Mouse (Mus musculus) lung, postnatal 0 days (tissue): ENCODE data around the gene Kctd6. TPM values are rescaled to one million over a fixed set of nuclear protein-coding genes. Genes with fewer than 3 reads are reported as not detected.
"Not testable (repeated sequence)": the region's sequence is repeated elsewhere in the genome, so short reads cannot be mapped to it uniquely, and the experiment has no call there.

ENCODE experiments used
- ATAC-seq: fragments of 200-750 bp; cut with Nextera tagmentation; 2 replicates; pipeline ENCODE4 v1.8.0; 2017; ENCODE audit warnings: moderate library complexity
- DNase-seq: peaks from one replicate; pipeline ENCODE4 v3.0.0-alpha.2; 2016; ENCODE audit warnings: low spot score
- H3K27ac ChIP-seq: fragments of 300-500 bp; sonication (generic); 2 replicates; pipeline ENCODE4 v1.5.1; 2014; ENCODE audit warnings: antibody characterized with exemption, mild to moderate bottlenecking, low read length, mixed read lengths
- H3K27me3 ChIP-seq: fragments of 300-500 bp; sonication (generic); replicated peaks from 2 replicates; pipeline ENCODE4 v1.6.1; 2014; ENCODE audit warnings: low read length, mixed read lengths; ENCODE audit not compliant: insufficient read depth
- H3K36me3 ChIP-seq: fragments of 300-500 bp; sonication (generic); 2 replicates; pipeline ENCODE4 v1.6.1; 2014; ENCODE audit warnings: low read length, mixed read lengths; ENCODE audit not compliant: insufficient read depth
- H3K4me1 ChIP-seq: fragments of 300-500 bp; sonication (generic); 2 replicates; pipeline ENCODE4 v1.6.1; 2014; ENCODE audit warnings: antibody characterized with exemption, low read depth, low read length, mixed read lengths; ENCODE audit not compliant: insufficient read depth
- H3K4me2 ChIP-seq: fragments of 300-500 bp; sonication (generic); replicated peaks from 2 replicates; pipeline ENCODE4 v1.6.1; 2014; ENCODE audit warnings: low read depth, mild to moderate bottlenecking, low read length, moderate library complexity, mixed read lengths
- H3K4me3 ChIP-seq: fragments of 300-500 bp; sonication (generic); 2 replicates; pipeline ENCODE4 v1.5.1; 2014; ENCODE audit warnings: low read depth, low read length
- H3K9ac ChIP-seq: fragments of 300-500 bp; sonication (generic); replicated peaks from 2 replicates; pipeline ENCODE4 v1.6.1; 2014; ENCODE audit warnings: low read depth, mild to moderate bottlenecking
- H3K9me3 ChIP-seq: fragments of 300-500 bp; sonication (generic); 2 replicates; pipeline ENCODE4 v1.6.1; 2016; ENCODE audit warnings: low read length, mixed read lengths
- CTCF ChIP-seq: IDR thresholded peaks from 2 replicates; pipeline ENCODE4 v1.5.1; 2016; ENCODE audit warnings: antibody characterized with exemption, mild to moderate bottlenecking
- EP300 ChIP-seq: IDR thresholded peaks from 2 replicates; pipeline ENCODE4 v1.6.1; 2016; ENCODE audit warnings: antibody characterized with exemption, mild to moderate bottlenecking, control low read depth
- WGBS: fragments of 180-500 bp; shearing (Covaris S2); extraction: QIAGEN DNeasy Blood & Tissue Kit; methylation state at CpG from one replicate; pipeline ENCODE4 v1.1.7; 2014; 5-methylcytosine and 5-hydroxymethylcytosine counted together
- polyA plus RNA-seq: library from polyadenylated mRNA; unstranded; fragments of >200 nt; fragmentation: Nextera tagmentation; extraction: Ambion mirVana; gene quantifications from 2 replicates; pipeline ENCODE4 v1.2.1, GENCODE M21; 2015

Kctd6 gene
- polyA plus RNA-seq, 1 experiment from 2014 or later: 19.5 TPM

DNA sequence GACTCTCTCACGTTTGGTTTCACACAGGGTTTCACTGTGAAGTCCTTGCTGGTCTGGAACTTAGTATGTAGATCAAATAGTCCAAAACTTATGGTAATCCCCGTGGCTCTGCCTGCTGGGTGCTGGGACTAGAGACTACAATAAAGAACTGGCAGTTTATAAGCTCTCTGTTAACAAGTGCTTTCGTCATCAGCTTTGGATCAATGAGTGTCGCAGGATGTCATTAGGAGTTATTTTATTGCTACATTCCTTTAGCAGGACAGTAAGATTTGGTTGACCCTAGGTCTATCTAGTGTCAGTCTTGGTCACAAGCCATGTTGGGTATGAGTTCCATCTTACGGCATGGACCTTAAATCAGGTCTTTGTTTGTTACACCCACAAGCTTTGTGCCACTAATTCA is 46.3 kb downstream of the Kctd6 start:
- no peak for DNase-seq
- Histone ChIP-seq H3K9me3 (no peaks in the 10 kb centered on the region), H3K27ac (no peak overlapping the region), H3K9ac (no peak overlapping the region), H3K4me1 (peaks cover 4% of the 10 kb centered on the region; the same call in 1 of the 2 replicates), H3K4me2 (no peak overlapping the region), H3K4me3 (no peak overlapping the region), H3K27me3 (no peaks in the 10 kb centered on the region), H3K36me3 (no peaks in the 10 kb centered on the region)
- no peak for ATAC-seq
- no peak for TF ChIP-seq CTCF
- no peak for TF ChIP-seq EP300
- WGBS: 79% methylated on average over 5 of the region's 5 CpGs

- no peak overlapping the region for H3K4me3 ChIP-seq
- H3K9ac ChIP-seq: no peak overlapping the region
- H3K36me3 ChIP-seq: no peaks in the 10 kb centered on the region
- 53% methylated on average over 1 of the region's 1 CpGs for WGBS
- H3K9me3 ChIP-seq: no peaks in the 10 kb centered on the region
- H3K27me3 ChIP-seq: no peaks in the 10 kb centered on the region
- ATAC-seq (no peak), DNase-seq (no peak)
- H3K4me1 ChIP-seq: peaks cover 4% of the 10 kb centered on the region; the same call in 1 of the 2 replicates
- no peak overlapping the region for H3K27ac ChIP-seq
- no peak for TF ChIP-seq CTCF
- TF ChIP-seq EP300: no peak
- H3K4me2 ChIP-seq: no peak overlapping the region
Observed at GRCm38 (mm10) chr14:8262242-8262641, 48.3 kb downstream of the Kctd6 start.

GRCm38 (mm10) chr14:8264378-8264777 is 50.4 kb downstream of the Kctd6 start:
- H3K4me1 ChIP-seq: no peaks in the 10 kb centered on the region
- no peak for TF ChIP-seq CTCF
- no peak for TF ChIP-seq EP300
- no peaks in the 10 kb centered on the region for H3K9me3 ChIP-seq
- no peaks in the 10 kb centered on the region for H3K27me3 ChIP-seq
- H3K9ac ChIP-seq: no peak overlapping the region
- H3K36me3 ChIP-seq: no peaks in the 10 kb centered on the region
- DNase-seq (no peak), ATAC-seq (no peak)
- WGBS: 87% methylated on average over 1 of the region's 1 CpGs
- no peak overlapping the region for H3K4me3 ChIP-seq
- H3K27ac ChIP-seq: no peak overlapping the region
- H3K4me2 ChIP-seq: no peak overlapping the region

DNA sequence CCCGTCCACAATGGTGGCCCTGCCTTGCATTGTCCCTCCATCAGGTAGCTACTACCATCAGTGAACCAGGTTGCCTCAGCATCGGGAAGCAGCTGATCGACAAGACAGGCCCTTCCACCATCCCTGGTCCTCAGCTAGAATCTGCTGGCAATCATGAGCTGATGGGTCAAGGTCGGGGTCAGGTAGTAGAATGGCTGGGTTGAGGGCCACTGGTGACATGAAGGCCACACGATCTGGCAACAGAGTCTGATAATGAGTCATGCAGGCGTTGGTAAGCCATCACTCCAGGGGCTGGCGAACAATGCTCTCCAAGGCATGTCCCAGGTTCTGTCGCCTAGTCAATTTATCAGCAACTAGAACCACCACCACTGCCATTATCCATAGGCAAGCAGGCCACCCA is 57.3 kb downstream of the Kctd6 start:
- not testable (repeated sequence) for DNase-seq, H3K9ac ChIP-seq, H3K4me1 ChIP-seq, H3K36me3 ChIP-seq, H3K4me2 ChIP-seq, H3K4me3 ChIP-seq, H3K27me3 ChIP-seq, H3K9me3 ChIP-seq, ATAC-seq, H3K27ac ChIP-seq
- WGBS: 79% methylated on average over 8 of the region's 8 CpGs

Other genes starting within 250 kb of the Kctd6 start
- gene Dnase1l3, start 219.6 kb upstream of the Kctd6 start, polyA plus RNA-seq: 0.02 and 0.07 TPM in 2 replicates
- 10.8 and 11.9 TPM in 2 replicates for gene Abhd6, start 211.2 kb upstream of the Kctd6 start, polyA plus RNA-seq
- 34.0 and 37.6 TPM in 2 replicates for gene Rpp14, start 133.8 kb upstream of the Kctd6 start, polyA plus RNA-seq
- gene Pxk, start 115.9 kb upstream of the Kctd6 start, polyA plus RNA-seq: 47.5 and 48.4 TPM in 2 replicates
- 129 and 140 TPM in 2 replicates for gene Pdhb, start 41.1 kb upstream of the Kctd6 start, polyA plus RNA-seq
- gene Acox2, start 45.2 kb downstream of the Kctd6 start, polyA plus RNA-seq: 6.3 and 7.2 TPM in 2 replicates
- 0.21 and 0.56 TPM in 2 replicates for gene Fam107a, start 103.9 kb downstream of the Kctd6 start, polyA plus RNA-seq
- gene Oit1, start 164.6 kb downstream of the Kctd6 start, polyA plus RNA-seq: 2.6 and 2.7 TPM in 2 replicates